Mouse (Mus musculus) kidney, adult 18-20 months (tissue): ENCODE results near the gene Ccsap.
A peak's percentile ranks its signal among the peaks of the same experiment; 100 is the strongest.

Source experiments
- DNase-seq: peaks from one replicate; pipeline ENCODE4 v3.0.0; 2021

Ccsap gene

DNA sequence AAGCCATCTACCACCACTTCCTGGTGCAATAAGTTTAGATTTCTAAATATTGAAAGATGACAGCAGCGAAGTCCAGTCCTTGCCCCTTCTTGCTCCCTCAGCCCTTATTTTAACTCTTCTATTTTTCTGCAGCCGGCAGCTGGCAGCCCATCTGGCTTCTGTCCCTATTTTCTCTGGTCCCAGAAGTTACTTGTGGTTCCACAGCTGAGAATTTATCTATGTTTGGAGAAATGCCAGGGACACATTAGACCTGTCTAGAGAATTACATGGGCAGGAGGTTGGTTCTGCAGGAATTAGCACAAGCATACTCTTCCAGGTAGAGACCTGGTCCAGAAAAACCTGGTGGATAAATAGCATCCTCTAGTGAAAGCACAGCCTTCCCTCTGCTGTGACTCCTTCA lies 17.9 kb upstream of the Ccsap start:
- no peak for DNase-seq

- no peak for DNase-seq
Measured at GRCm38 (mm10) chr8:123874324-123874723, 14.3 kb upstream of the Ccsap start.

DNA sequence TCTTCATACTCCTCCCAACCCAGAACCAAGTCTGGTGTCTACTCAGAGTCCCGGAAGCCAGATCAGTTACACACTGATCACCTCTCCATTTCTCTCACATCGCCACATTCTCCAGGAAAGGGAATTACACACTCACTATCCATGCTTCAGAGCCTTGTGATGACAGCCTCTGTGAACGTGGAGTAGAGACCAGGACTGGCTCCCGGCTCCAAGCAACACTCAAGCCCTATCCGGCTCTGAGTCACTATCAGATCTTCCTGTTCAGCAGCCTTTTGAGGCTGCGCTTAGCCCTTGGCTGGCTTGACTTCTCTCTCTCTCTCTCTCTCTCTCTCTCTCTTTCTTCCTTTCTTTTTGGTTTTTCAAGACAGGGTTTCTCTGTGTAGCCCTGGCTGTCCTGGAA lies 13.4 kb upstream of the Ccsap start:
- no peak for DNase-seq

DNA sequence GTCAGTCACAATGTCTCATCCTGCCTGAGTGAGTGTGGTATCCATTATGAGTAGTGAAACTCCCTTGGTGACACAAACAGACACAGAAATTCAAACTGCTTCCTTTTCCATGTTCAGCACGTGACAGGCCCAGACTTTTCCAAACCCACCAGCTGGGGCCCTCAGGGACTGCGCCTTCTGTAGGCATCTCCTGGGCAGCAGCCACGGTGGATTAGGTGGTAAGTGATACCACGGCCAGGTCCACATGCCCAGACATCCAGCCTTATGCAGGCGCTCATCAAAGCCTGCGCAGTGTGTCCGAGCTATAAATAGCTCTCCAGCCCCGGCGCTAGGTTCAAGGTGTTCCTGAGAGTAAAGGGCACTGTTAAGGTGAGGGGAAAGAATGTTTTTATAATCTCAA lies 12.0 kb upstream of the Ccsap start:
- no peak for DNase-seq

- no peak for DNase-seq
Measured at GRCm38 (mm10) chr8:123866971-123867370, 7.0 kb upstream of the Ccsap start.

GRCm38 (mm10) chr8:123865786-123866185 lies 5.8 kb upstream of the Ccsap start:
- DNase-seq: no peak

DNA sequence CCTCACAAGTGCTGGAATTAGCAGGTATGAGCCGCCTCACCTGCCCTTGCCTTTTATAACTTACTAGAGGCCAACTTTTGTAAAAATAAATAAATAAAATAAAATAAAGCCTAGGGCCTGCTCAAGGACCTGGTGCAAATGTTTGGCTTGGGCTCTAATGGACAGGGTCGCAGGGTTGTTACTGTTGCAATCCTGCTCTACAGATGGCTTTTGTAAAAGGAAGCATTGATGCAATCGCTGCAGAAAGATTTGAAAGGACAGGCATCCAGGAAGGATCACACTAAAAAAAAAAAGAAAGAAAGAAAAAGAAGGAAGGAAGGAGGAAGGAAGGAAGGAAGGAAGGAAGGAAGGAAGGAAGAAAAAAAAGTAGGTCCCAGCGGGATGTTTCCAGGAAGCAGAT lies 377 bp upstream of the Ccsap start:
- DNase-seq: no peak

- peak; percentile 91 for DNase-seq
Measured at GRCm38 (mm10) chr8:123858941-123859647, 915 bp downstream of the Ccsap start.

- no peak for DNase-seq
Measured at GRCm38 (mm10) chr8:123858574-123858940, 1.5 kb downstream of the Ccsap start.

GRCm38 (mm10) chr8:123857361-123857760 lies 2.6 kb downstream of the Ccsap start:
- DNase-seq: no peak

GRCm38 (mm10) chr8:123854733-123855475 lies 5.1 kb downstream of the Ccsap start:
- no peak for DNase-seq

GRCm38 (mm10) chr8:123854252-123854651 lies 5.8 kb downstream of the Ccsap start:
- DNase-seq: no peak

GRCm38 (mm10) chr8:123851590-123851989 lies 8.4 kb downstream of the Ccsap start:
- no peak for DNase-seq

GRCm38 (mm10) chr8:123849352-123849751 lies 10.7 kb downstream of the Ccsap start:
- no peak for DNase-seq

DNA sequence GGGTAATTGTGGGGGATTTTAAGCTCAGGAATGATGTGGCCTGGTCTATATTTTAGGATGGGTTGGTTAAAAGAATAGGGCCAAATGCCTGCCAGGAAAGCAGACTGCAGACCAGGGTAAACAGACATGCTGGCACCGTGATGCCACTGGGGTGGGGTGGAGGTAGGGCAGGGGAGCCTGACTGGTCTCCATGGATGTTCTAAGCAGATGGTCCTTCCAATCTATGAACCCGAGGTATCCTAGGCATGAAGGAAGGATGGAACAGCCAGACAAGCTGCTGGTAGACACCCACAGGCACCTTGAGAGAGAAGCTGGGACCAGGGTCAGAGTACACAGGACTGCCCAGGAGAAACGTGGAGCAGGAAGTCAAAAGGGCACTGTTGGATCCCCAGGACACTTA lies 12.5 kb downstream of the Ccsap start:
- no peak for DNase-seq

GRCm38 (mm10) chr8:123846509-123846908 lies 13.5 kb downstream of the Ccsap start:
- DNase-seq: no peak

DNA sequence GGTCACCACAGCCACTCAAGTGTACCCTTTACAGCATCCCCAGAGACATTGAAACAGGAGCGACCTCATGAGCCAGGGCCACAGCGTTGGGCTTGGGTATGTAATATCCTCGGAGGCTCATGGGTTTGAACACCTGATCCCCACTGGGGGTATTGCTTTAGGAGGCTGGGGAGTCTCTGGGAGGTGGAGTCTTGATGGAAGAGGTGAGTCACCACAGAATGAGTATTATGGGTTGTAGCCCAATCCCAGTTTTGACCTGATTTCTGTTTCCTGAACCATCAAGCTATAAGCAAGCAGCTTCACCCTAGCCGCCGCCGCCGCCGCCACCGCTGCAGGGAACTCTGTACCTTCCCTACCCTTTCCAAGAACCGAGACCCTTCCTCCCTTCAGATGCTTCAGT lies 14.0 kb downstream of the Ccsap start:
- no peak for DNase-seq

DNA sequence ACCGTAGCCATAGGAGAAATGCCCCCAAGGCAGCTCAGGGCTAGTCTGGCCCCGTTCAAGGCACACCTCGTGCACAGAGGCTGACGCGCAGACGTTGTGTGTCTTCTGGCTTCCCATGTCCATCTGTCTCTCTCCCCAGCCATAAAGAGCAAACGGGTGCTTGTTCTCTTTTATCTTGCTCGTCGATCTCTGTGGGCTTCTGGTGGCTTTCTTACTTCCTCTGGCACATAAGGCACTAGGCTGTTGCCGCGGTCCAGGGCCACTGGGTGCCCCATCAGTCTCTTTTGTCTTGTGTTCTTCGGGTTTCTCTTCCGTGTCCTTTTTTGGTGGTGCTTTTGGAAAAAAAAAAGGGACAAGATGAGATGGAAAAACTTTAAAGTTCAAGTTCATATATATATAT lies 14.9 kb downstream of the Ccsap start:
- DNase-seq: no peak

- DNase-seq: no peak
Measured at GRCm38 (mm10) chr8:123844341-123844740, 15.7 kb downstream of the Ccsap start.

GRCm38 (mm10) chr8:123842086-123842485 lies 17.9 kb downstream of the Ccsap start:
- DNase-seq: no peak

GRCm38 (mm10) chr8:123840578-123841345 lies 19.2 kb downstream of the Ccsap start:
- no peak for DNase-seq

DNA sequence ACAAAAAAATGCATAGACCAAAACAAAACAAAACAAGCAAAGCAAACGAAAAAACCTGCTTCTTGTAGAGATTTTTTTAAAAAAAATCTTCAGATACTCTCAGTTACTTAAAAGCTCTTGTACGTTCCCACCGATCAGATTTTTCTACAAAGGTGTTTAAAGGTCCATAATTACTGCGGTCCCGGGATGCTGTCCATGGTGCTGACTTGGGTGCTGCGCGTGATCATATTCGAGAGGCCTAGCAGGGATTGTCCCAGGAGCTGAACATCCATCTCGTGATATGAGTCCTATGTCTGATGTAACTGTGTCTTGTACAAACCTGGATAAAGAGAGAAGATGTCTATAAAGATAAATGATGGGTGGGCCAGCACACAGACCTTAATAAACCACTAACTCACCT lies 21.5 kb downstream of the Ccsap start:
- DNase-seq: no peak

GRCm38 (mm10) chr8:123836354-123836753 lies 23.7 kb downstream of the Ccsap start:
- DNase-seq: no peak

DNA sequence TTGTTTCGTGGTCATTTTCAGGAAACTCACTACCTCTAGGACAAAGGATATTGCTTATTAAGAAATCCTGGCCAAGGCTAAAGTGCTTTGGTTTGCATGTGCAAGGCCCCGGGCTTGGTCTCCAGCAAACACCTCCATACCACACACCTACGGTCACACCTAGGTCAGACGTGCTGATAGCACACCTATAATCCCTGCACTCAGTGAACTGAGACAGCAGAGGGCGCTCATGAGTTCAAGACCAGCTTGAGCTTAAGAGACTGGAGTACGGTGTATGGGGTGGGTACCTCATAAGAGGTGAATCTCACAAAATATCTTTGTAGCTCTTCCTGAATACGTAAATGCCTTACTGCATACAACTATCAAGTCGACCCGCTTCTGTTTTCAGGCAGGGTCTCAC lies 24.6 kb downstream of the Ccsap start:
- peak; percentile 62 for DNase-seq
